Mouse (Mus musculus) forebrain, postnatal 0 days (tissue): ENCODE results near the gene Rabep1. TPM values are rescaled to one million over a fixed set of nuclear protein-coding genes. Genes with fewer than 3 reads are reported as not detected.
A peak's percentile ranks its signal among the peaks of the same experiment; 100 is the strongest.
"Not testable (repeated sequence)": the region's sequence is repeated elsewhere in the genome, so short reads cannot be mapped to it uniquely, and the experiment has no call there.

Source experiments
- ATAC-seq: fragments of 200-750 bp; cut with Nextera tagmentation; 2 replicates; pipeline ENCODE4 v1.8.0; 2017; ENCODE audit warnings: mild to moderate bottlenecking, moderate library complexity
- DNase-seq: peaks from one replicate; pipeline ENCODE4 v3.0.0-alpha.2; 2015
- H3K27ac ChIP-seq: fragments of 300-500 bp; sonication (generic); 2 replicates; pipeline ENCODE4 v1.5.1; 2014; ENCODE audit warnings: low read depth, mild to moderate bottlenecking, antibody characterized with exemption, low read length, moderate library complexity, mixed read lengths
- H3K27me3 ChIP-seq: fragments of 300-500 bp; sonication (generic); 2 replicates; pipeline ENCODE4 v1.6.1; 2014; ENCODE audit warnings: mild to moderate bottlenecking, low read length, mixed read lengths; ENCODE audit not compliant: insufficient read depth
- H3K36me3 ChIP-seq: fragments of 300-500 bp; sonication (generic); 2 replicates; pipeline ENCODE4 v1.6.1; 2014; ENCODE audit warnings: mild to moderate bottlenecking, moderate library complexity; ENCODE audit not compliant: insufficient read depth
- H3K4me1 ChIP-seq: fragments of 300-500 bp; sonication (generic); 2 replicates; pipeline ENCODE4 v1.6.1; 2014; ENCODE audit warnings: antibody characterized with exemption; ENCODE audit not compliant: insufficient read depth
- H3K4me2 ChIP-seq: fragments of 300-500 bp; sonication (generic); 2 replicates; pipeline ENCODE4 v1.6.1; 2014; ENCODE audit warnings: low read depth, mild to moderate bottlenecking, moderate library complexity
- H3K4me3 ChIP-seq: fragments of 300-500 bp; sonication (generic); 2 replicates; pipeline ENCODE4 v1.5.1; 2014; ENCODE audit warnings: low read depth, low read length, mixed read lengths
- H3K9ac ChIP-seq: fragments of 300-500 bp; sonication (generic); 2 replicates; pipeline ENCODE4 v1.6.1; 2014; ENCODE audit warnings: mild to moderate bottlenecking
- H3K9me3 ChIP-seq: fragments of 300-500 bp; sonication (generic); 2 replicates; pipeline ENCODE4 v1.6.1; 2016; ENCODE audit warnings: low read length
- CTCF ChIP-seq: sonication (generic); IDR thresholded peaks from 2 replicates; pipeline ENCODE4 v1.5.1; 2016; ENCODE audit warnings: antibody characterized with exemption, control low read depth, low read depth
- WGBS: fragments of 180-500 bp; shearing (Covaris S2); extraction: QIAGEN DNeasy Blood & Tissue Kit; methylation state at CpG from one replicate; pipeline ENCODE4 v1.1.7; 2014; 5-methylcytosine and 5-hydroxymethylcytosine counted together
- polyA plus RNA-seq: library from polyadenylated mRNA; unstranded; fragments of >200 nt; fragmentation: Nextera tagmentation; extraction: Ambion mirVana; gene quantifications from 2 replicates; pipeline ENCODE4 v1.2.1, GENCODE M21; 2015
- total RNA-seq: library from RNA; depleted of rRNA; stranded (reverse); fragments of >200 nt; gene quantifications from 2 replicates; pipeline ENCODE4 v1.2.3, GENCODE M21; 2014

Gene Rabep1
- total and polyA plus RNA-seq, 2 experiments from 2014 or later = 103 to 109 TPM

- ATAC-seq (no peak), DNase-seq (no peak)
- peak overlapping the region; percentile 71 for H3K4me2 ChIP-seq
- H3K36me3 ChIP-seq = no peaks in the 10 kb centered on the region
- WGBS = 5% methylated on average over 19 of the region's 19 CpGs
- peak overlapping the region; percentile 84; the same call in 1 of the 2 replicates for H3K27ac ChIP-seq
- H3K4me1 ChIP-seq = peaks cover 12% of the 10 kb centered on the region
- no peaks in the 10 kb centered on the region for H3K27me3 ChIP-seq
- no peaks in the 10 kb centered on the region for H3K9me3 ChIP-seq
- TF ChIP-seq CTCF = no peak
- peak overlapping the region; percentile 77 for H3K4me3 ChIP-seq
- peak overlapping the region; percentile 96 for H3K9ac ChIP-seq
Observed at GRCm38 (mm10) chr11:70845457-70845978, 940 bp downstream of the Rabep1 start.

GRCm38 (mm10) chr11:70846029-70846428 lies 1.5 kb downstream of the Rabep1 start:
- Histone ChIP-seq H3K27ac (no peak overlapping the region), H3K4me1 (peaks cover 12% of the 10 kb centered on the region), H3K4me3 (peak overlapping the region; percentile 77), H3K4me2 (peak overlapping the region; percentile 71), H3K9me3 (no peaks in the 10 kb centered on the region), H3K27me3 (no peaks in the 10 kb centered on the region), H3K36me3 (no peaks in the 10 kb centered on the region), H3K9ac (peak overlapping the region; percentile 96; the same call in 1 of the 2 replicates)
- no peak for TF ChIP-seq CTCF
- 50% methylated on average over 2 of the region's 2 CpGs for WGBS
- DNase-seq (no peak), ATAC-seq (no peak)

GRCm38 (mm10) chr11:70860371-70860770 lies 15.8 kb downstream of the Rabep1 start:
- no peak for DNase-seq
- no peaks in the 10 kb centered on the region for H3K4me1 ChIP-seq
- WGBS = 68% methylated on average over 1 of the region's 1 CpGs

GRCm38 (mm10) chr11:70863204-70863603 lies 18.6 kb downstream of the Rabep1 start:
- not testable (repeated sequence) for H3K9me3 ChIP-seq, H3K4me3 ChIP-seq, H3K27ac ChIP-seq, H3K4me2 ChIP-seq, H3K36me3 ChIP-seq, H3K9ac ChIP-seq, H3K27me3 ChIP-seq, ATAC-seq, DNase-seq, H3K4me1 ChIP-seq
- WGBS = 89% methylated on average over 2 of the region's 2 CpGs

More at GRCm38 (mm10) chr11:70860371-70860770, 15.8 kb downstream of the Rabep1 start:
- TF ChIP-seq CTCF = no peak
- Histone ChIP-seq H3K4me3 (no peak overlapping the region), H3K27me3 (no peaks in the 10 kb centered on the region), H3K36me3 (no peaks in the 10 kb centered on the region), H3K9ac (no peak overlapping the region), H3K27ac (no peak overlapping the region), H3K4me2 (no peak overlapping the region), H3K9me3 (no peaks in the 10 kb centered on the region)
- no peak for ATAC-seq

- Histone ChIP-seq H3K36me3 (no peaks in the 10 kb centered on the region), H3K4me2 (no peak overlapping the region), H3K4me3 (no peak overlapping the region), H3K9ac (no peak overlapping the region), H3K27ac (no peak overlapping the region), H3K27me3 (no peaks in the 10 kb centered on the region), H3K9me3 (no peaks in the 10 kb centered on the region), H3K4me1 (no peaks in the 10 kb centered on the region; the same call in 1 of the 2 replicates)
- ATAC-seq (no peak), DNase-seq (no peak)
- TF ChIP-seq CTCF = no peak
- 87% methylated on average over 2 of the region's 2 CpGs for WGBS
Observed at GRCm38 (mm10) chr11:70865223-70865622, 20.6 kb downstream of the Rabep1 start.

- no peak for TF ChIP-seq CTCF
- no peak overlapping the region for H3K27ac ChIP-seq
- no peak overlapping the region for H3K4me3 ChIP-seq
- ATAC-seq = no peak
- H3K9me3 ChIP-seq = no peaks in the 10 kb centered on the region
- no peak for DNase-seq
- no peaks in the 10 kb centered on the region for H3K27me3 ChIP-seq
- H3K36me3 ChIP-seq = no peaks in the 10 kb centered on the region
- WGBS = 89% methylated on average over 3 of the region's 3 CpGs
- no peaks in the 10 kb centered on the region; the same call in 1 of the 2 replicates for H3K4me1 ChIP-seq
- no peak overlapping the region for H3K4me2 ChIP-seq
- H3K9ac ChIP-seq = no peak overlapping the region
Observed at GRCm38 (mm10) chr11:70869263-70869662, 24.7 kb downstream of the Rabep1 start.

- Histone ChIP-seq H3K4me2 (no peak overlapping the region), H3K36me3 (no peaks in the 10 kb centered on the region), H3K9me3 (no peaks in the 10 kb centered on the region), H3K27me3 (no peaks in the 10 kb centered on the region), H3K4me1 (no peaks in the 10 kb centered on the region; the same call in 1 of the 2 replicates), H3K27ac (no peak overlapping the region), H3K4me3 (no peak overlapping the region), H3K9ac (no peak overlapping the region)
- no peak for TF ChIP-seq CTCF
- DNase-seq (no peak), ATAC-seq (no peak)
- 93% methylated on average over 2 of the region's 2 CpGs for WGBS
Observed at GRCm38 (mm10) chr11:70869811-70870210, 25.2 kb downstream of the Rabep1 start.
